Mouse (Mus musculus) kidney, postnatal 0 days (tissue): ENCODE measurements around the gene Rit1. TPM values are rescaled to one million over a fixed set of nuclear protein-coding genes. Genes with fewer than 3 reads are reported as not detected.
A peak's percentile ranks its signal among the peaks of the same experiment; 100 is the strongest.

Experiments used
- ATAC-seq: fragments of 200-750 bp; cut with Nextera tagmentation; replicated peaks from 2 replicates; pipeline ENCODE4 v1.8.0; 2017; ENCODE audit warnings: low read depth, moderate number of reproducible peaks, moderate TSS enrichment, moderate library complexity; ENCODE audit not compliant: low FRiP score
- DNase-seq: peaks from one replicate; pipeline ENCODE4 v3.0.0-alpha.2; 2016; ENCODE audit warnings: low spot score
- H3K27ac ChIP-seq: fragments of 300-500 bp; sonication (generic); 2 replicates; pipeline ENCODE4 v1.5.1; 2014; ENCODE audit warnings: mild to moderate bottlenecking
- H3K27me3 ChIP-seq: fragments of 300-500 bp; sonication (generic); 2 replicates; pipeline ENCODE4 v1.6.1; 2014; ENCODE audit warnings: low read length, mixed read lengths; ENCODE audit not compliant: insufficient read depth
- H3K36me3 ChIP-seq: fragments of 300-500 bp; sonication (generic); 2 replicates; pipeline ENCODE4 v1.6.1; 2014; ENCODE audit warnings: low read length, mixed read lengths; ENCODE audit not compliant: insufficient read depth
- H3K4me1 ChIP-seq: fragments of 300-500 bp; sonication (generic); replicated peaks from 2 replicates; pipeline ENCODE4 v1.6.1; 2014; ENCODE audit warnings: antibody characterized with exemption, low read length, mixed read lengths; ENCODE audit not compliant: insufficient read depth
- H3K4me2 ChIP-seq: fragments of 300-500 bp; sonication (generic); 2 replicates; pipeline ENCODE4 v1.6.1; 2014; ENCODE audit warnings: mild to moderate bottlenecking, low read length, moderate library complexity, mixed read lengths
- H3K4me3 ChIP-seq: fragments of 300-500 bp; sonication (generic); replicated peaks from 2 replicates; pipeline ENCODE4 v1.5.1; 2014; ENCODE audit warnings: low read depth, low read length
- H3K9ac ChIP-seq: fragments of 300-500 bp; sonication (generic); 2 replicates; pipeline ENCODE4 v1.6.1; 2014; ENCODE audit warnings: low read depth, low read length
- H3K9me3 ChIP-seq: fragments of 300-500 bp; sonication (generic); replicated peaks from 2 replicates; pipeline ENCODE4 v1.6.1; 2016; ENCODE audit warnings: low read length, inconsistent platforms, mixed read lengths
- CTCF ChIP-seq: IDR thresholded peaks from 2 replicates; pipeline ENCODE4 v1.5.1; 2016; ENCODE audit warnings: antibody characterized with exemption, low read depth, mild to moderate bottlenecking, moderate library complexity
- WGBS: fragments of 180-500 bp; shearing (Covaris S2); extraction: QIAGEN DNeasy Blood & Tissue Kit; methylation state at CpG from one replicate; pipeline ENCODE4 v1.1.7; 2014; 5-methylcytosine and 5-hydroxymethylcytosine counted together
- polyA plus RNA-seq: library from polyadenylated mRNA; unstranded; fragments of >200 nt; fragmentation: Nextera tagmentation; extraction: Ambion mirVana; gene quantifications from 2 replicates; pipeline ENCODE4 v1.2.1, GENCODE M21; 2015

The Rit1 gene
- polyA plus RNA-seq, 1 experiment from 2014 or later, result 62.5 TPM

GRCm38 (mm10) chr3:88717831-88718230, 1.2 kb downstream of the Rit1 start:
- H3K27me3 ChIP-seq, result no peaks in the 10 kb centered on the region
- H3K4me2 ChIP-seq, result peak overlapping the region; percentile 27
- TF ChIP-seq CTCF, result no peak
- 0 out of 2 replicates have a peak, but pooled peaks cover 8% of the 10 kb centered on the region for H3K4me1 ChIP-seq
- H3K9me3 ChIP-seq, result no peaks in the 10 kb centered on the region
- peak; percentile 22 for DNase-seq
- ATAC-seq, result no peak
- no peak overlapping the region for H3K27ac ChIP-seq
- no peak overlapping the region for H3K9ac ChIP-seq
- H3K4me3 ChIP-seq, result 0 out of 2 replicates have a peak overlapping the region, but pooled peaks have one; percentile 2
- H3K36me3 ChIP-seq, result peaks cover 23% of the 10 kb centered on the region; the same call in 1 of the 2 replicates
- WGBS, result 41% methylated on average over 1 of the region's 1 CpGs

- ATAC-seq (peak; percentile 93), DNase-seq (peak; percentile 59)
- peaks cover 16% of the 10 kb centered on the region; the same call in 1 of the 2 replicates for H3K36me3 ChIP-seq
Measured at GRCm38 (mm10) chr3:88719098-88719497, 2.5 kb downstream of the Rit1 start.

GRCm38 (mm10) chr3:88736556-88736955, 19.9 kb downstream of the Rit1 start:
- DNase-seq, result no peak
- Histone ChIP-seq H3K9ac (no peak overlapping the region), H3K27ac (no peak overlapping the region), H3K9me3 (no peaks in the 10 kb centered on the region), H3K36me3 (no peaks in the 10 kb centered on the region), H3K4me3 (no peak overlapping the region), H3K4me2 (no peak overlapping the region), H3K4me1 (no peaks in the 10 kb centered on the region), H3K27me3 (no peaks in the 10 kb centered on the region)
- no peak for TF ChIP-seq CTCF
- 56% methylated on average over 2 of the region's 2 CpGs for WGBS
- ATAC-seq, result no peak

More at GRCm38 (mm10) chr3:88719098-88719497, 2.5 kb downstream of the Rit1 start:
- H3K4me1 ChIP-seq, result 0 out of 2 replicates have a peak, but pooled peaks cover 8% of the 10 kb centered on the region
- H3K9ac ChIP-seq, result no peak overlapping the region
- WGBS, result 50% methylated on average over 2 of the region's 2 CpGs
- H3K27me3 ChIP-seq, result no peaks in the 10 kb centered on the region
- H3K4me3 ChIP-seq, result no peak overlapping the region
- H3K4me2 ChIP-seq, result no peak overlapping the region
- H3K27ac ChIP-seq, result no peak overlapping the region
- TF ChIP-seq CTCF, result peak; percentile 28; the same call in 1 of the 2 replicates
- no peaks in the 10 kb centered on the region; the same call in 1 of the 2 replicates for H3K9me3 ChIP-seq

GRCm38 (mm10) chr3:88738641-88739040, 22.0 kb downstream of the Rit1 start:
- Histone ChIP-seq H3K4me2 (no peak overlapping the region), H3K4me1 (no peaks in the 10 kb centered on the region), H3K36me3 (no peaks in the 10 kb centered on the region), H3K9me3 (no peaks in the 10 kb centered on the region), H3K4me3 (no peak overlapping the region), H3K27me3 (no peaks in the 10 kb centered on the region), H3K27ac (no peak overlapping the region), H3K9ac (no peak overlapping the region)
- WGBS, result 48% methylated on average over 3 of the region's 3 CpGs
- peak; percentile 80 for TF ChIP-seq CTCF
- DNase-seq (peak; percentile 57), ATAC-seq (no peak)

DNA sequence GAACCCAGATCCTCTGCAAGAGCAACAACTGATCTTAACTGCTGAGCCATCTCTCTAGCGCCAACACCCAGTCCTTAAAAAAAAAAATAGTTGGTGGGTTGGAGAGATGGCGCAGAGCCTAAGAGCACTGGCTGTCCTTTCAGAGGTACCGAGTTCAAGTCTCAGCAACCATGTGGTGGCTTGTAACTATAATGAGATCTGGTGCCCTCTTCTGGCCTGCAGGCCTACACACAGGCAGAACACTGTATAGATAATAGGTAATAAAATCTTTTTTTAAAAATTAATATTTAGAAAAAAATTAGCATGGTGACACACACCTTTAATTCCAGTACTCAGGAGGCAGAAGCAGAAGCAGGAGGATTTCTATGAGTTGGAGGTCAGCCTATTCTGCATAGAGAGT, 23.5 kb downstream of the Rit1 start:
- no peak overlapping the region for H3K4me2 ChIP-seq
- no peak overlapping the region for H3K9ac ChIP-seq
- no peaks in the 10 kb centered on the region for H3K36me3 ChIP-seq
- 92% methylated on average over 3 of the region's 3 CpGs for WGBS
- no peaks in the 10 kb centered on the region for H3K27me3 ChIP-seq
- H3K9me3 ChIP-seq, result no peaks in the 10 kb centered on the region
- DNase-seq (no peak), ATAC-seq (no peak)
- H3K27ac ChIP-seq, result no peak overlapping the region
- peak; percentile 41 for TF ChIP-seq CTCF
- H3K4me1 ChIP-seq, result no peaks in the 10 kb centered on the region
- H3K4me3 ChIP-seq, result no peak overlapping the region

- Histone ChIP-seq H3K36me3 (no peaks in the 10 kb centered on the region), H3K9ac (no peak overlapping the region), H3K9me3 (peaks cover 6% of the 10 kb centered on the region; the same call in 1 of the 2 replicates), H3K27ac (no peak overlapping the region), H3K4me3 (no peak overlapping the region), H3K4me2 (no peak overlapping the region), H3K27me3 (no peaks in the 10 kb centered on the region), H3K4me1 (no peaks in the 10 kb centered on the region)
- no peak for DNase-seq
- no peak for ATAC-seq
- no peak for TF ChIP-seq CTCF
- 78% methylated on average over 9 of the region's 9 CpGs for whole genome bisulfite sequencing
Measured at GRCm38 (mm10) chr3:88745534-88745933, 28.9 kb downstream of the Rit1 start.
